In genomic region chr1:173323839-173324585, GRCm38 (mm10) we compare ENCODE assay signal across 8 mouse cellular contexts. TPM values are rescaled to one million over a fixed set of nuclear protein-coding genes. Genes with fewer than 3 reads are reported as not detected.
DNase-seq lines count a peak whose midpoint lies in the region; ATAC-seq and TF ChIP-seq lines count a peak whose summit lies in the region.
"Had no signal": no experiment of that assay in that cellular context is flagged by ENCODE, and none has a peak within 500 bp of the region (broad histone marks: within the 10 kb centered on the region; RNA-seq: fewer than 3 reads in every experiment).

No protein-coding gene starts in this region.

- no peak for TF ChIP-seq EP300 in lung, postnatal 0 days (IDR thresholded peaks at IDR 0.05)

- no peak overlapping the region for H3K4me2 ChIP-seq in lung, postnatal 0 days (replicated peaks; ENCODE audit: low read depth, low read length)

- H3K36me3 ChIP-seq in lung, postnatal 0 days (ENCODE audit: insufficient read depth, low read length): no peaks in the 10 kb centered on the region

- no peak for ATAC-seq in lung, postnatal 0 days

- H3K27me3 ChIP-seq in lung, postnatal 0 days (replicated peaks; ENCODE audit: insufficient read depth, low read length): no peaks in the 10 kb centered on the region

- no peak overlapping the region for H3K9ac ChIP-seq in lung, postnatal 0 days (replicated peaks; ENCODE audit: low read depth)

- peak; percentile 98 for TF ChIP-seq CTCF in layer of hippocampus, adult 2 months (conservative IDR thresholded peaks at IDR 0.05)
- TF ChIP-seq CTCF in lung, postnatal 0 days (IDR thresholded peaks at IDR 0.05): peak; percentile 69

- 18% methylated on average over 5 of the region's 5 CpGs for WGBS in lung, postnatal 0 days

- no peaks in the 10 kb centered on the region for H3K4me1 ChIP-seq in lung, postnatal 0 days (ENCODE audit: insufficient read depth, low read depth, low read length)

- DNase-seq in layer of hippocampus, adult 2 months (ENCODE audit: low spot score in 2 of 2): peak in 1 of 2 experiments; percentile 60
- DNase-seq in layer of hippocampus, adult 9-11 months: no peak
- DNase-seq in ES-CJ7 (ENCODE audit: low read depth, low spot score) (peak; percentile 35), adipocyte (ENCODE audit: low spot score) (peak; percentile 41)
- peak; percentile 56 for DNase-seq in embryo, embryonic 9.5 days (ENCODE audit: extremely low spot score)
- peak; percentile 27 for DNase-seq in lung, postnatal 0 days (ENCODE audit: low spot score)
- DNase-seq in urinary bladder, adult 2 months (ENCODE audit: low spot score): no peak

- no peaks in the 10 kb centered on the region for H3K9me3 ChIP-seq in lung, postnatal 0 days (ENCODE audit: low read length)

- no peak overlapping the region for H3K27ac ChIP-seq in layer of hippocampus, adult 2 months
- H3K27ac ChIP-seq in lung, postnatal 0 days (ENCODE audit: low read length): no peak overlapping the region

- no peak overlapping the region for H3K4me3 ChIP-seq in layer of hippocampus, adult 2 months
- H3K4me3 ChIP-seq in lung, postnatal 0 days (ENCODE audit: low read depth, low read length): no peak overlapping the region

RNA-seq across cellular contexts. Expression of gene Ackr1, which starts 9.5 kb away (rescaled TPM):
- total RNA-seq in layer of hippocampus, adult 2 months (2021): 10 to 100 TPM; 64.5 to 65.9 TPM
- polyA plus RNA-seq in lung, postnatal 0 days (2015; fragmentation: Nextera tagmentation; extraction: Ambion mirVana): 0.36 and 0.70 TPM in 2 replicates
- polyA plus RNA-seq in urinary bladder, adult 2 months (2012; rRNA removed): 13.7 and 16.6 TPM in 2 replicates

RNA-seq across cellular contexts. Expression of gene Aim2, which starts 26.7 kb away (rescaled TPM):
- total RNA-seq in layer of hippocampus, adult 2 months (2021): 1 to 10 TPM; 2.0 to 3.7 TPM
- 2.1 and 3.4 TPM in 2 replicates for polyA plus RNA-seq in lung, postnatal 0 days (2015; fragmentation: Nextera tagmentation; extraction: Ambion mirVana)
- 3.7 and 6.6 TPM in 2 replicates for polyA plus RNA-seq in urinary bladder, adult 2 months (2012; rRNA removed)

RNA-seq across cellular contexts. Expression of gene Cadm3, which starts 43.5 kb away (rescaled TPM):
- total RNA-seq in layer of hippocampus, adult 2 months (2021): 100 to 1,000 TPM; 394 to 402 TPM
- 0.26 and 0.39 TPM in 2 replicates for polyA plus RNA-seq in lung, postnatal 0 days (2015; fragmentation: Nextera tagmentation; extraction: Ambion mirVana)
- polyA plus RNA-seq in urinary bladder, adult 2 months (2012; rRNA removed): 34.3 and 36.2 TPM in 2 replicates

RNA-seq across cellular contexts. Expression of gene Mptx2, which starts 46.4 kb away (rescaled TPM):
- not detected for total RNA-seq in layer of hippocampus, adult 2 months (2021)
- polyA plus RNA-seq in lung, postnatal 0 days (2015; fragmentation: Nextera tagmentation; extraction: Ambion mirVana): not detected in 2 replicates
- not detected in 2 replicates for polyA plus RNA-seq in urinary bladder, adult 2 months (2012; rRNA removed)
- polyA plus RNA-seq: stomach, embryonic 14.5 days had no signal

RNA-seq across cellular contexts. Expression of gene Olfr418, which starts 58.2 kb away (rescaled TPM):
- not detected for total RNA-seq in layer of hippocampus, adult 2 months (2021)
- polyA plus RNA-seq in lung, postnatal 0 days (2015; fragmentation: Nextera tagmentation; extraction: Ambion mirVana): not detected in 2 replicates
- not detected in 2 replicates for polyA plus RNA-seq in urinary bladder, adult 2 months (2012; rRNA removed)
- polyA plus RNA-seq: stomach, embryonic 14.5 days had no signal

Comparison
In these comparisons a context has a peak if more than half of its experiments do, and no peak if none do; other contexts are left out.
1. DNase-seq: peak in ES-CJ7 (single experiment), adipocyte (single experiment), embryo, embryonic 9.5 days (single experiment) and lung, postnatal 0 days (single experiment); none in layer of hippocampus, adult 9-11 months (single experiment) and urinary bladder, adult 2 months (single experiment).
2. RNA of gene Cadm3, which starts 43.5 kb away (polyA plus RNA-seq): 34.3 to 36.2 TPM in urinary bladder, adult 2 months; 0.26 to 0.39 TPM in lung, postnatal 0 days; every median in the first group is over 10 times any median in the second.